Mouse (Mus musculus) hindbrain, postnatal 0 days (tissue): ENCODE results near the gene Mxi1. TPM values are rescaled to one million over a fixed set of nuclear protein-coding genes. Genes with fewer than 3 reads are reported as not detected.

ENCODE experiments used
- ATAC-seq: fragments of 200-750 bp; cut with Nextera tagmentation; 2 replicates; pipeline ENCODE4 v1.8.0; 2017; ENCODE audit warnings: mild to moderate bottlenecking, moderate TSS enrichment, moderate library complexity
- DNase-seq: peaks from one replicate; pipeline ENCODE4 v3.0.0-alpha.2; 2015; ENCODE audit warnings: low spot score
- H3K27ac ChIP-seq: fragments of 300-500 bp; sonication (generic); 2 replicates; pipeline ENCODE4 v1.5.1; 2014; ENCODE audit warnings: mild to moderate bottlenecking
- H3K27me3 ChIP-seq: fragments of 300-500 bp; sonication (generic); 2 replicates; pipeline ENCODE4 v1.6.1; 2014; ENCODE audit warnings: low read length, mixed read lengths; ENCODE audit not compliant: insufficient read depth
- H3K36me3 ChIP-seq: fragments of 300-500 bp; sonication (generic); 2 replicates; pipeline ENCODE4 v1.6.1; 2014; ENCODE audit warnings: low read length, mixed read lengths; ENCODE audit not compliant: insufficient read depth
- H3K4me1 ChIP-seq: fragments of 300-500 bp; sonication (generic); 2 replicates; pipeline ENCODE4 v1.6.1; 2014; ENCODE audit warnings: antibody characterized with exemption, low read length, mixed read lengths; ENCODE audit not compliant: insufficient read depth
- H3K4me2 ChIP-seq: fragments of 300-500 bp; sonication (generic); 2 replicates; pipeline ENCODE4 v1.6.1; 2014; ENCODE audit warnings: low read depth, mild to moderate bottlenecking, low read length, moderate library complexity, mixed read lengths
- H3K4me3 ChIP-seq: fragments of 300-500 bp; sonication (generic); 2 replicates; pipeline ENCODE4 v1.5.1; 2014; ENCODE audit warnings: low read length
- H3K9ac ChIP-seq: fragments of 300-500 bp; sonication (generic); replicated peaks from 2 replicates; pipeline ENCODE4 v1.6.1; 2014; ENCODE audit warnings: mild to moderate bottlenecking, low read length, moderate library complexity, mixed read lengths
- H3K9me3 ChIP-seq: fragments of 300-500 bp; sonication (generic); 2 replicates; pipeline ENCODE4 v1.6.1; 2016; ENCODE audit warnings: low read length, mixed read lengths
- CTCF ChIP-seq: IDR thresholded peaks from 2 replicates; pipeline ENCODE4 v1.5.1; 2016; ENCODE audit warnings: antibody characterized with exemption, control low read depth, low read depth
- WGBS: fragments of 180-500 bp; shearing (Covaris S2); extraction: QIAGEN DNeasy Blood & Tissue Kit; methylation state at CpG from one replicate; pipeline ENCODE4 v1.1.7; 2014; 5-methylcytosine and 5-hydroxymethylcytosine counted together
- polyA plus RNA-seq: library from polyadenylated mRNA; unstranded; fragments of >200 nt; fragmentation: Nextera tagmentation; extraction: Ambion mirVana; gene quantifications from 2 replicates; pipeline ENCODE4 v1.2.1, GENCODE M21; 2015
- total RNA-seq: library from RNA; depleted of rRNA; stranded (reverse); fragments of >200 nt; gene quantifications from 2 replicates; pipeline ENCODE4 v1.2.3, GENCODE M21; 2014

The Mxi1 gene
- total and polyA plus RNA-seq, 2 experiments from 2014 or later, result 44.5 to 47.7 TPM

GRCm38 (mm10) chr19:53354271-53355000, 44.1 kb downstream of the Mxi1 start:
- WGBS, result 48% methylated on average over 7 of the region's 7 CpGs
- Histone ChIP-seq H3K4me1 (no peaks in the 10 kb centered on the region), H3K4me2 (no peak overlapping the region), H3K4me3 (no peak overlapping the region), H3K9ac (no peak overlapping the region), H3K9me3 (no peaks in the 10 kb centered on the region), H3K27me3 (no peaks in the 10 kb centered on the region), H3K27ac (no peak overlapping the region; the same call in 1 of the 2 replicates), H3K36me3 (peaks cover 4% of the 10 kb centered on the region; the same call in 1 of the 2 replicates)
- no peak for DNase-seq
- TF ChIP-seq CTCF, result no peak
- ATAC-seq, result no peak

DNA sequence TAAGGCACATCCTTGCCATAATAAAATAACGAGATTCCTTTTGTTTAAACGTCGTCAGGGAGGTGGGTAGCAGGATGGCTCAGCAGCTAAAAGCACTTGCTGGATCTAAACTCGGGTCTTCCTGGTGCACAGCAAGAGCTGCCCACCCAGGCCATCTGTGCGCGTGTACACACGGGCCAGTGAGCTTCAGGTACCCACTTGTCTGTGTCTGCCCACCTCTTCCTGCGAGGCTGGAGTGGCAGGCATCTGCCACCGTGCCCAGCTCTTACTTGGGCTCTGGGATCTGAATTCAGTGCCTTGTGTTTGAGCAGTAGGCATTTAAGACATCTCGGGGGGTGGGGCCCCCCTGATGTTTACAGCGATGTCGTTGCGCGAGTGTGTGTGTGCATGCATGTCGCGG, 44.7 kb downstream of the Mxi1 start:
- H3K4me3 ChIP-seq, result no peak overlapping the region
- H3K27ac ChIP-seq, result no peak overlapping the region; the same call in 1 of the 2 replicates
- H3K27me3 ChIP-seq, result no peaks in the 10 kb centered on the region
- H3K4me2 ChIP-seq, result no peak overlapping the region
- ATAC-seq, result no peak
- no peak for DNase-seq
- H3K9ac ChIP-seq, result no peak overlapping the region
- peaks cover 4% of the 10 kb centered on the region; the same call in 1 of the 2 replicates for H3K36me3 ChIP-seq
- no peak for TF ChIP-seq CTCF
- H3K9me3 ChIP-seq, result no peaks in the 10 kb centered on the region
- no peaks in the 10 kb centered on the region for H3K4me1 ChIP-seq
- WGBS, result 69% methylated on average over 16 of the region's 16 CpGs

DNA sequence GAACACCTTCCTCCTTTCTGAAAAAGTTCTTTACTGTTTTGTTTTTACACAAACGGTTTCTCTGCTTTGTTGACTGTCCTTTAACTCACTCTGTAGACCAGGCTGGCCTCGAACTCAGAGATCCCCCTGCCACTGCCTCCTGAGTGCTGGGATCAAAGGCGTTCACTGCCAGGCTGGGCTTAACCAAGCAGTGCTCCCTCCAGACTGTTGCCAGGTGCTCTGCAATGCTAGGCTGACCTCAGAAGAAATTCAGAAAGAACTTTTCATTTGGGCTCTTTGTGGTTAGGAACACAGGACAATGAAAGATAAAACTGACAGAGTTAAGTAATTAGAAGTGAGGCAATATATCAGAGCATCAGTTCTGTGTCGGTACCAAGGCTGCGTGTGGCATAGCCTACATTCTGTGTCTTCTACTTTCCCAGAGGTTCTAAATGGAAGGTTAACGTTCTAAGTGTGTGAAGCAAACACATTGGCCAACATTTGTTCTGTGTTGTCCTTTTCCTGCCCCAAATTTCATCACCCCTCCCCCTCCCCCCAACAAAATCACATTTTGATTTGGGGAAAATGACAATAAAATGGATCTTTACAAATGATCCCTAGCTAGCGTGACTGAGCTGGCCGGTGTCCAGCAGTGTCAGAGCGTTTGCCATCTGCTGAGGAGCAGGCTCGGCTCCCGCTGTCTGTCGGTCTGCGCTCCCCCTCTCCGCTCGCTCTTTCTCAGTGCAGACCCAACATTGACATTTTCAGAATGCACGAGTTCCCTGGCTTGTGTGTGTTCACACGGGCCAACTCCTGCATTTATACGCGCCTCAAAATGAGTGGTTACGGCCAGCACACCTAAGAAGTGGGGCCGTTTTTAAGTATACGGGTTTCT, 49.1 kb downstream of the Mxi1 start:
- no peak for TF ChIP-seq CTCF
- peak overlapping the region; percentile 57 for H3K4me2 ChIP-seq
- H3K9me3 ChIP-seq, result no peaks in the 10 kb centered on the region
- 27% methylated on average over 22 of the region's 22 CpGs for WGBS
- peak; percentile 72 for ATAC-seq
- H3K36me3 ChIP-seq, result no peaks in the 10 kb centered on the region
- 0 out of 2 replicates have a peak, but pooled peaks cover 6% of the 10 kb centered on the region for H3K4me1 ChIP-seq
- peak overlapping the region; percentile 21 for H3K4me3 ChIP-seq
- peak overlapping the region; percentile 46 for H3K9ac ChIP-seq
- H3K27ac ChIP-seq, result peak overlapping the region; percentile 87
- no peaks in the 10 kb centered on the region for H3K27me3 ChIP-seq
- peak; percentile 88 for DNase-seq

GRCm38 (mm10) chr19:53360265-53360958, 50.1 kb downstream of the Mxi1 start:
- WGBS, result 28% methylated on average over 8 of the region's 8 CpGs
- Histone ChIP-seq H3K27me3 (no peaks in the 10 kb centered on the region), H3K36me3 (no peaks in the 10 kb centered on the region), H3K27ac (peak overlapping the region; percentile 87), H3K9me3 (no peaks in the 10 kb centered on the region), H3K4me3 (peak overlapping the region; percentile 21), H3K9ac (peak overlapping the region; percentile 46), H3K4me1 (0 out of 2 replicates have a peak, but pooled peaks cover 6% of the 10 kb centered on the region), H3K4me2 (peak overlapping the region; percentile 57)
- TF ChIP-seq CTCF, result no peak
- peak; percentile 52 for ATAC-seq
- DNase-seq, result peak; percentile 71

GRCm38 (mm10) chr19:53362967-53363366, 52.6 kb downstream of the Mxi1 start:
- 46% methylated on average over 2 of the region's 2 CpGs for WGBS
- TF ChIP-seq CTCF, result peak; percentile 64

DNA sequence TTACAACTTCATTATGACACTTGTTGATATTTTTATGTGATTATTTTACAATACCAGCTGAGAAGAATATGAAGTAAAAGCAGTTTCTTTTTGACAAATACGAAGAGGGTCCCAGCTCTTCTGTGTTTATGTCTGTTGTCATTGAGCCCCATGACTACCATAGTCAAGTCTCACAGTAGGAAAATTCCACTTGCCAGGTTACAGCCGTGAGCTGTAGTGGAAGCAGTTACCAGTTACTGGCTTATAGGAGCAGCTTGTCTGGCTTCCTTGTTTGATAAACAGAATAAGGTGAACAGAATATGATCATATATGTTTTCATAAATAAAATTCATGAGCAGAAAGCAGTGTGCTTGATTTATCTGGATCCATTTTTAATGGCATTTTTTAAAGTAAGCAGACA, 54.2 kb downstream of the Mxi1 start:
- peak overlapping the region; percentile 22; the same call in 1 of the 2 replicates for H3K27ac ChIP-seq
- H3K4me1 ChIP-seq, result 0 out of 2 replicates have a peak, but pooled peaks cover 9% of the 10 kb centered on the region
- H3K27me3 ChIP-seq, result no peaks in the 10 kb centered on the region
- no peak overlapping the region for H3K4me2 ChIP-seq
- TF ChIP-seq CTCF, result no peak
- H3K9me3 ChIP-seq, result no peaks in the 10 kb centered on the region
- ATAC-seq (no peak), DNase-seq (no peak)
- 34% methylated on average over 2 of the region's 2 CpGs for WGBS
- no peaks in the 10 kb centered on the region for H3K36me3 ChIP-seq
- no peak overlapping the region for H3K9ac ChIP-seq
- no peak overlapping the region for H3K4me3 ChIP-seq

More at GRCm38 (mm10) chr19:53362967-53363366, 52.6 kb downstream of the Mxi1 start:
- Histone ChIP-seq H3K9ac (no peak overlapping the region), H3K4me3 (no peak overlapping the region), H3K27ac (no peak overlapping the region), H3K9me3 (no peaks in the 10 kb centered on the region), H3K4me2 (no peak overlapping the region), H3K36me3 (no peaks in the 10 kb centered on the region), H3K27me3 (no peaks in the 10 kb centered on the region), H3K4me1 (0 out of 2 replicates have a peak, but pooled peaks cover 9% of the 10 kb centered on the region)
- DNase-seq, result peak; percentile 52
- peak; percentile 43; the same call in 1 of the 2 replicates for ATAC-seq
